Mouse (Mus musculus) neural tube, embryonic 11.5 days (tissue): Measurements from ENCODE around the gene Hsbp1. TPM values are rescaled to one million over a fixed set of nuclear protein-coding genes. Genes with fewer than 3 reads are reported as not detected.

Experiments used
- ATAC-seq: fragments of 200-750 bp; cut with Nextera tagmentation; 2 replicates; pipeline ENCODE4 v1.8.0; 2017; ENCODE audit warnings: moderate number of reproducible peaks, mild to moderate bottlenecking, moderate TSS enrichment, moderate library complexity; ENCODE audit not compliant: insufficient read depth, low FRiP score, low TSS enrichment
- DNase-seq: peaks from one replicate; pipeline ENCODE4 v3.0.0-alpha.2; 2015; ENCODE audit warnings: low spot score
- H3K27ac ChIP-seq: fragments of 300-500 bp; sonication (generic); 2 replicates; pipeline ENCODE4 v1.5.1; 2014; ENCODE audit warnings: low read depth, mild to moderate bottlenecking, low read length
- H3K27me3 ChIP-seq: fragments of 300-500 bp; sonication (generic); 2 replicates; pipeline ENCODE4 v1.6.1; 2014; ENCODE audit warnings: mild to moderate bottlenecking, low read length, mixed read lengths; ENCODE audit not compliant: control insufficient read depth, insufficient read depth
- H3K36me3 ChIP-seq: fragments of 300-500 bp; sonication (generic); 2 replicates; pipeline ENCODE4 v1.6.1; 2014; ENCODE audit warnings: mild to moderate bottlenecking, low read length, moderate library complexity, mixed read lengths; ENCODE audit not compliant: control insufficient read depth, insufficient read depth
- H3K4me1 ChIP-seq: fragments of 300-500 bp; sonication (generic); 2 replicates; pipeline ENCODE4 v1.6.1; 2014; ENCODE audit warnings: low read length, mixed read lengths; ENCODE audit not compliant: control insufficient read depth, insufficient read depth
- H3K4me2 ChIP-seq: fragments of 300-500 bp; sonication (generic); 2 replicates; pipeline ENCODE4 v1.6.1; 2014; ENCODE audit warnings: low read depth, mild to moderate bottlenecking, moderate library complexity
- H3K4me3 ChIP-seq: fragments of 300-500 bp; sonication (generic); 2 replicates; pipeline ENCODE4 v1.5.1; 2014; ENCODE audit warnings: low read depth, low read length
- H3K9ac ChIP-seq: fragments of 300-500 bp; sonication (generic); 2 replicates; pipeline ENCODE4 v1.6.1; 2014; ENCODE audit warnings: mild to moderate bottlenecking, low read length
- H3K9me3 ChIP-seq: fragments of 300-500 bp; sonication (generic); 2 replicates; pipeline ENCODE4 v1.6.1; 2016; ENCODE audit warnings: low read length; ENCODE audit not compliant: control insufficient read depth
- WGBS: fragments of 180-500 bp; shearing (Covaris S2); extraction: QIAGEN DNeasy Blood & Tissue Kit; methylation state at CpG from one replicate; pipeline ENCODE4 v1.1.7; 2014; 5-methylcytosine and 5-hydroxymethylcytosine counted together
- polyA plus RNA-seq: library from polyadenylated mRNA; unstranded; fragments of >200 nt; fragmentation: Nextera tagmentation; extraction: Ambion mirVana; gene quantifications from 2 replicates; pipeline ENCODE4 v1.2.1, GENCODE M21; 2014

Gene Hsbp1
- polyA plus RNA-seq, 1 experiment from 2014 or later: 355 TPM

DNA sequence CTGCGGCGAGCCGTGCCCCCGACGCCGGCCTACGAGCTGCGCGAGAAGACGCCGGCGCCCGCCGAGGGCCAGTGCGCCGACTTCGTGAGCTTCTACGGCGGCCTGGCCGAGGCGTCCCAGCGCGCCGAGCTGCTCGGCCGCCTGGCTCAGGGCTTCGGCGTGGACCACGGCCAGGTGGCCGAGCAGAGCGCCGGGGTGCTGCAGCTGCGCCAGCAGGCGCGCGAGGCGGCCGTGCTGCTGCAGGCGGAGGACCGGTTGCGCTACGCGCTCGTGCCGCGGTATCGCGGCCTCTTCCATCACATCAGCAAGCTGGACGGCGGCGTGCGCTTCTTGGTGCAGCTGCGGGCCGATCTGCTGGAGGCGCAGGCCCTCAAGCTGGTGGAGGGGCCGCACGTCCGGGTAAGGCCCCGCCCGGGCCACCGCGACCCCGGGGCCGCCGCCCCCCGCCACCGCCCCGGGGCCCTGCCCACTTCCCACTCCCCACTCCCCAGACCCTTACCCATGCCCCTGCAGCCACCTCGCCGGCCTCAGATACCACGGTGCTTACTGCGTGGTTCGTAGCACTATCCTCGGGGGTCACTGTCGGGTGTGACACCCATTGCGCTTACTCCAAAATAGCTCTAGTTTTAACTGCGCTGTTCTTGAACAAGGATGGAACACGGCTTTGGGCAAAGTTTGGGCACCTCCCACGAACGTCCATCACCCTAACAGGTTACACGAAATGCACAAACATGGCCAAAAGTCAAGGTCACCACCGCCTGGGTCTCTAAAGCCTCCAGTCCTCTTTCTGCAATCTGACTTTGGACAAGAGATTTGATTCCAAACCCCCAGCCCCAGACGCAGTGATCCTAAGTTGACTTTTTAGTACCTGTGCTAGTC lies 51.0 kb downstream of the Hsbp1 start:
- Histone ChIP-seq H3K4me2 (peak overlapping the region; percentile 99), H3K9me3 (no peaks in the 10 kb centered on the region), H3K27me3 (no peaks in the 10 kb centered on the region), H3K9ac (peak overlapping the region; percentile 89), H3K36me3 (no peaks in the 10 kb centered on the region), H3K4me3 (peak overlapping the region; percentile 82), H3K4me1 (peaks cover 4% of the 10 kb centered on the region), H3K27ac (peak overlapping the region; percentile 87)
- 7% methylated on average over 66 of the region's 83 CpGs for WGBS
- ATAC-seq: peak; percentile 53
- DNase-seq: no peak

Other genes with a start within 250 kb of the Hsbp1 start
- gene Mlycd, start 50.4 kb downstream of the Hsbp1 start, polyA plus RNA-seq: 9.7 and 11.5 TPM in 2 replicates
- gene Osgin1, start 89.6 kb downstream of the Hsbp1 start, polyA plus RNA-seq: 0.27 and 0.76 TPM in 2 replicates
- gene Necab2, start 102.2 kb downstream of the Hsbp1 start, polyA plus RNA-seq: 11.5 and 11.8 TPM in 2 replicates
- not detected in 2 replicates for gene Slc38a8, start 157.2 kb downstream of the Hsbp1 start, polyA plus RNA-seq
- gene Mbtps1, start 214.2 kb downstream of the Hsbp1 start, polyA plus RNA-seq: 97.5 and 105 TPM in 2 replicates
- 74.4 and 87.6 TPM in 2 replicates for gene Hsdl1, start 230.7 kb downstream of the Hsbp1 start, polyA plus RNA-seq
- gene Dnaaf1, start 230.7 kb downstream of the Hsbp1 start, polyA plus RNA-seq: not detected in 2 replicates